Mouse (Mus musculus): ENCODE results near the gene Gjb4.

Gene Gjb4

DNA sequence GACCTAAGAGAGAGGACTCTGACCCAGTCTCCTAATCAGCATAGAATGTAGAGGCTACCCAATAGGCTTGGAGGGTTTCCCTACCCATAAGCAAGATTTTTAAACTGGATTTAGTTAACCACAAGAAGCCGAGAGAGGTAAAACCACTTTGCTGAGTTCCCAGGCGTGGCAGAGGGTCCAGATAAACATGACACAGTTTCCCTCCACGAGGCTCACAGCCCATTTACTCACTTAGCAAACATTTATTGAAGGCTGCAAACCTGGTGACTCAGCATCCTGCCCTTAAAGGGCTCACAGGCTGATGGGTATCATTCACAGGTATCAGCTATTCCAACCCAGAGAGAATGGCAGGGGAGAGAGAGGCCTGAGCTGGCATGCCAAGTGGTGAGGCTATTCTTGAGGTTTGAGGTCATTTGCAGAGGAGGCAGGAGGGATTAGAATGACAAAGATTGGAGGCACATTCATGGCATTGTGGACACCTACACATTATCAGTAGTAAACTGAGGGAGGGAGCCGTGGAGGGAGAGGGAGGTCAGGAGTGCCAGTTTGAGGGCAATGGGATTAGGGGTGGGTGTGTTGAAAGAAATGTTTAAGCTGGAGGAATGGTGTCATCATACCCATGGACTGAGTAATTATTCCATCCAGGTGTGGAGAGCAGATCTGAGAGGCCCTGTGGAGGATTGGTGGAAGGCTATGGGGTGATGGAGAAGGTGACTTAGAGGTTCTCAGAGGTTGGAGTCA is 4.2 kb downstream of the Gjb4 start:
- no peak for DNase-seq

DNA sequence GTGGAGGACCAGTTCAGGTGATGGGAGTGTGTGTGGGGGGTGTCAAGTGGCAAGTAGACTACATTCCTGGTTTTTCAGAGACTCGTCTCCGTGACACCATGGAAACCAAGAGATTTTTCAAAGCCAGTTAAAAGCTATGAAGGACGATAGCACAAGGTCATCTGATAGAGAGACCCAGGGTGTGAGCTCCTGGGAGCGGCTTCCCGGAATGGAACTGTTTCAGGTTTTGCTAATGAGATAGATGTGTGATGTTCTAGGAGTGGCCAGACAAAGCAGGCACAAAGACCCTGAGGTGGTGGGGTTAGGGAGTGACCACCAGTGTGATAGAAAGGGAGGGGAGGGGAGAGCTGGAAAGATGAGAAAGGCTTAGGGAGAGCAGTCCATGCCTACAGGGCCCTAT is 8.9 kb downstream of the Gjb4 start:
- DNase-seq = no peak

DNA sequence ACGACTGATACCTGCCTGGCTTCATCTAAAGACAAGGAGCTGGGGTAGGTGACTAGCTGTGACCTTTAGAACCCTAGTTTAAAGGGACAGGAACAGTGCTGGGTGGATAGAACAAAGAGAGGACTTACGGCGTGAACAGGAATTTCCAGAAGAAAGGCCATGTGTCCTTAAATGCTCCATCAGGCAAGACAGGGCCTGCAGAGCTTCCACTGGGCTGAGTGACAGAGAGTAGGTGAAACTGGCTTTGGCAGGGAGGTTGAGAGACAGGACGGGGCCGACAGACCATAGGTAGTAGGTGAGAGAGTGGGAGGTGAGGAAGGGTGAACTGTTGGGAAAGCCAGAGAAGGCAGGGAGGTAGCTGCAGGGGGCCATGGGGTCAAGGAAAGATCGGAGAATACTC is 12.5 kb downstream of the Gjb4 start:
- DNase-seq = no peak

DNA sequence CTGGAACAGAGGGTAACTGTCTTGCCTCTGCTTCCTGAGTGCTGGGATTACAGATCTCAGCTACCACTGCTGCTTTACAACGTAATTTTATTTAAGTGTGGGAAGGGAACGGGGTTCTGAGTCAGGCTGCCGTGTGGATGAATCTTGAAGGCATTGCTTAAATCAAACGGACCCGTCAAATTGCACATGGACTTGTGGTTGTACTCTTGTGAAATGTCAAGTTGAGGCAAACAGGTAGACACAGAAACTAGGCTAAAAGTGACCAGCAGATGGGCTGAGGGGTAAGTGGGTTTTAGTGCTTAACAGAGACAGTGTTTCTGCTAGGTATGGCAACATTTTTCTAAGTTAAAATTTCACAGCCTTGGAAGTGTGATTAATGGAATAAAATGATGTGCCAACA is 16.2 kb downstream of the Gjb4 start:
- DNase-seq = no peak

DNA sequence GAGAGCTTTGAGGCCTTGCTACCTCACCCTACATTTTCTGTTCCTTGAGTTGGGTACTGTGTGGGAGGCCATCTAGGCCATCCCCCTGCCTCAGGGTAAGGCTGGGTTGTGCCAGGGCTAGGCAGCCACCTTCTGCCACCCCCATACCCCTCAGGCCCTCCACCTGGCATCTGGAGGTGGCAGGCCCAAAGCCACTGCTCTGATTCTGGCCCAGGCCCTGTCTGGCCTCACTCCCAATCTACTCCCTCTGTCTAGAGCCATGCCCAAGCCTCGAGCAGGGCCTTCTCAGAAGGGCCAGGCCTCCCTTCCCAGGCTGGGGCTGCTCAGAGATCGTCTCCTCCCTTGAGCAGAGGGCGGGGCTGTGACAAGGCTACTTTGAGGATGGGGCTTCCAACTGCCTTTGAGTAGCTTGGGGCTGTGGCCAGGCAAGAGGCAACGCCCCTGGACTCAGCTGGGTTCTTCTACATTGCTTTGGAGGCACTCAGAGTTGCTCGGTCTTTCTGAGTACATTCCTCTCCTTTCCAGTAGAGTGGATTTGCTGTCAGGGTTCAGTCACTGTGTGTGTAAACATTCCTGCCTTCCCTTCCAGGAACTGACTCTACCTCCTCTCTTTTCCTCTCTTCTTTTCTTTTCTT is 18.9 kb downstream of the Gjb4 start:
- no peak for DNase-seq

DNA sequence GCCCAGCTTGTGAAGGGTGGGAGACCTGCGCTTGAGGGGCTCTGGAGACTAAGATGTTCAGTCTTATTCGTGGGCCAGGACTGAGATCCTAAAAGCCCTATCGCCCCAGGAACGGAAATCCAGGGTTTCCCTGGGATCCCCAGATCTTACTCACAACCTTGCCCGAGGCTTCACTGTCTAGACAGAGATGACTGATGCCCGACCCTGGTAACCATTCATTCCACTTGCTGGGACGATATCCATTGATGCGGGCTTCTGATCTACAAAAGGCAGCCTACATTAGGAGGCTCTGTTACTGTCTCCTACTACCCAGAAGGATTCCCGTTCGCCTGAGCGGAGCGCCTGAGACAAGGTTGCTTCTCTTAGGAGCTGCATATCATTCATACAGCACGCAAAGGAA is 22.7 kb downstream of the Gjb4 start:
- DNase-seq = no peak

DNA sequence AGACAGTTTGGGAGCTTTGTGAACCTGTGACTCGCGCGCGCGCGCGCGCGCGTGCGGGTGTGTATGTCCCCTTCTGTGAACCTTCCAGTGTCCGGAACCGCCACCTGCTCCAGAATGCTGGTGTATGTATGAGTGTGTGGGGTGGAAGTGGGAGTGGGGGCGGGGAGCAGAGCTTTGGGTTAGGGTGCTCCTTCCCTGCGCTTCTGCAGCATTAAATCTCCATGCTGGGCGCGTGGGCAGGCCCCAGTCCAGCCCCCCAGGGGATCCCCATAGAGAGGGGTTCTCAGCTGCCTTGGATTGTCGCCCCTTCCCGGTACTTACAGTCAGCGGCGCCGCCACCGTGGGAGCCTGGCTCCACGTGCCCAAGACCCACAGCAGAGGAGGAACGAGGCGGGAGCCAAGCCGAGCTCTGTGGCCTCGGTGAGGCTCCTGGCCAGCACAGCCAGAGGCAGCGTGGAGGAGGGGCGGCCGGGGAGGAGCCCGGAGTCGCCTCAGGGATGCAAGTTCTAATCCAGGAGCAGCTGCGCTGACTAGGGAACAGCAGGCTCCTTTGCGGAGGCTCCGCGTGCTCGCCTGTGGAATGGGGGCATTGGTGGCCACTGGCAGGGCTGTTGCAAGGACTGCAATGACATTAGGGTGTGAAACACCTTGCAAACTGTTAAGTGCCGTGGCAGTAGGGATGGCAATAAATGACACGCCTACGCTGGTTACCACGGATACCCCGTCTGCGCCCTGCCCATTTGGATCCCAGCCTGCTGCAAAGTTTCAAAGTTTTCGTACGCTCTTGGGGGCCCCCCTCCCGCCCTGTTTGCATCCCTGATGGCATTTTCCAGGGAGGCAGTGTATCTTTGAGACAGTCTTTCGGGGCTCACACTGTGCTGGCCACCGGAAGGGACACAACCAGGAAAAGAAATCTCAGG is 23.4 kb downstream of the Gjb4 start, which contains the start of gene Gjb3:
TSS of gene Gjb3 (minus strand) at position 664 of the 920 bp plus-strand sequence.
- no peak for DNase-seq

DNA sequence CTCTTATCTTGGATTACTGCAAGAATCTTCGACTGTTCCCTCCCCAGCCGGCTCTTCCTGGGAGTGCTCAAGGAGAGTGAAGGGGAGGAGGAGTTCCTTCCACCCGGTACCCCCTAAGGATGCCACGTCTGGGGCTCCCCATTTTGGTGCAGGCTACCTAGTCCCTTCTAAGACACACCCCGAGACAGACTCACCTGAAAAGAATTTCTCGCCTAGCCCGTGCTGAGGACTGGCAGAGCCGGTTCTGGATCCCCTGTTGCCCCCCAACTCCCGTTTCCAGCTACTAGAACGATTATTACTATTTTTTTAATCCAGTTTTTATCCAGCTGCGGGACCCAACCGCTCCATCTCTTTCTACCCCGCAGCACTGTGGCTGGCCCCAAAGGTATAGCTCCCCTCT is 24.1 kb downstream of the Gjb4 start:
- no peak for DNase-seq

DNA sequence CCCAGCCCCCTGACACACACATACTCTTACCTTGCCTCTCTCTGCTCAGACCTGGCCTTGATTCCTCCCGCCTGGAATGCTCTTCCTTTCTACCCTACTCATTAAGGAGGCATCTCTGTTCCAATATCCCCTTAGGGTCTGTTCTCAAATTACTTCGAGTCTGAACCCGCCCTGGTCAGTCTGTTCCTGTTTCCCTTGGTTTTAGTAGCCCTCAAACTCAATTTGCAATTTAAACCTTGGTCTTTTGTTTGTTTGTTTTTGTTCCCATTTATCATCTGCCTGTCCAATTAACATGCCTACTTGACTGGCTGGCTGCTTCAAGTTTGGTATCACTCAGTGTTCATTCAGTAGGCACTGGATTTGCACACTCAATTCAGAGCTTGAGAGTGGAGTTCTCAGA is 24.8 kb downstream of the Gjb4 start:
- DNase-seq = no peak

DNA sequence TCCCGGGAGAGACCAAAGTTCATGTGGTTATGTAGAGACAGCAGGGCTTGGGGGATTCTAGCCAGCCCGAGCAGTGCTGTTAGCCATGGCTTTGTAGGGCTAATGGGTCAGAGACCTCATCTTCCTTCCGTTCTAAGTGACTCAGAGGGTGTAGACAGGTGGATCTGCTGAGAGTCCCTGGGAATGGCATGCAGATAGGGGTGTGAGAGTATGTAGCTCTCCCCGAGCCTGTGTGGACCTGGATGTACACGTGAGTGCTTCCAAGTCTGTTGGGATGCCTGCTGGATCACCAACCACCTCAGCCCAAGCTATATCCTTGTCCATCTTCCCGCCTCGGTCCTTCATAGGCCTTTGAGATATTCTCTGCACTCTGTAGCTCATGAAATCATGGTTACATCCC is 25.5 kb downstream of the Gjb4 start:
- no peak for DNase-seq

DNA sequence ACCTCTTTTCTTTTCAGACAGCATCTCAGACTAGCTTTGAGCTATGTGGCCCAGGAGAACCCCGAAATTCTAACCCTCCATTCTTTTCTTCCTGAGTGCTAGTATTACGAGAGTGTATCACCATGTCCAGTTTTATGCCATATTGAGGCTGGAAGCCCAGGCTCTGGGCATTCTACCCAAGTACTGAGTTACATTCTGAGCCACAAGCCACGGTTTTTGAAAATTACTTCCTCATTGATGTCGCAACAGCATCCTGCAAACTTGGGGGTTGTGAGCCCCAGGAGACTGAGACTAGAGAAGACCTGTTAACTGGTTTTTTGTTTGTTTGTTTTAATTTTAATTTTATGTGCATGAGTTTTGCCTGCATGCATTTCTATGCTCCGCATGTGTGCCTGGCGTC is 26.1 kb downstream of the Gjb4 start:
- DNase-seq = no peak

DNA sequence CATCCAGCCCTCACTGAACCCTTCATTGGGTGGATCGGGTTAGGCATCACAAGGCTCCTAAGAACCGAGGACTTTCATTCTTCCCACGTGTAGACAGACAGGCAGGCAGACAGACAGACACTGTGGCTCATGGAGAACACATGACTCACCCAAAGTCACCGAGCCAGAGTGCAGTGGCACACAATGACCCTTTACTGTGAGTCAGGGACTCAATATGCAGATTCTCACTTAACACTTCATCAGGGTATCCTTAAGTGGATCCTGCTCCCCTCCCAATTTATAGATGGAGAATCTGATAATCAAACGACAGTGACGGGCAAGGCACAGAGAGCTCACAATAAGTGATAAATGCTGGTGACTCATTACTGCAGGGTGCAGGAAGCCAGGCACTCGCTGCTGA is 26.6 kb downstream of the Gjb4 start:
- DNase-seq = no peak

DNA sequence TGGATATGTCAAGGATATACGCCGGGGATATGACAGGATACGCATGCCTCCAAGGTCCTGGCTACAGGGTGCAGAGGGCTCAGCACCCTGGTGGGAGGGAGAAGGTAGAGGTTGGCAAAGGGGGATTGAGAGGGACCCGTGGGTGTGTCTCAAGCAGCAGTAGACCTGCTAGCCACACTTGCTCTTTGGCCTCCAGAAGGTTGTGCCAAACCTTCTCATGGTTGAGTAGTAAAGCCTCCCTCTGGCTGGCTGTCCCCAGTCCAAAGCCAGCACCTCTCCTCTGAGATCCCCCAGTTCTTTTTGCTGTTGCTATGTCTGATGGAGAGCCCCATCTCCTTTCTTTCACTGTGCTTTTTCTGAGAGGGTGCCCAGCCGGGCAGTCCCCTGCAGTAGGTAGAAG is 28.6 kb downstream of the Gjb4 start:
- DNase-seq = no peak

DNA sequence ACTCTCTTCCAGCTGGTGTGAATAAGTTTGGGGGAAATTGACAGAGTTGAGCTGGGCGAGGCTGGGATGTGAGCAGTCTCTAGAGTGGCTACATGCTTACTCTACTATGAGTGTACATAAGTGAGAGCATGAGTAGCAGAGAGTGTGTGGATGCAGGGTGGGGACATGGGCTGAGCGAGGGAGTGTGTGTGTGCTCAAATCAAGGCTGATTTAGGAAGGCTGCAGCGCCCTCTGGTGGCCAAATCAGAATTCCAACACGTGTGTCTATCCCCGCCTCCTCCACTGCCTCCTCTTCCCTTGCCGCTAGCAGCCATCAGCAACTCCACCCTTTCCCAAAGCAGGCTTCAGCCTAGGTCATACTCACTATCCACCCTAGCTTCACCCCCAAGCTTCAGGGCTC is 29.1 kb downstream of the Gjb4 start:
- peak; percentile 49 for DNase-seq

DNA sequence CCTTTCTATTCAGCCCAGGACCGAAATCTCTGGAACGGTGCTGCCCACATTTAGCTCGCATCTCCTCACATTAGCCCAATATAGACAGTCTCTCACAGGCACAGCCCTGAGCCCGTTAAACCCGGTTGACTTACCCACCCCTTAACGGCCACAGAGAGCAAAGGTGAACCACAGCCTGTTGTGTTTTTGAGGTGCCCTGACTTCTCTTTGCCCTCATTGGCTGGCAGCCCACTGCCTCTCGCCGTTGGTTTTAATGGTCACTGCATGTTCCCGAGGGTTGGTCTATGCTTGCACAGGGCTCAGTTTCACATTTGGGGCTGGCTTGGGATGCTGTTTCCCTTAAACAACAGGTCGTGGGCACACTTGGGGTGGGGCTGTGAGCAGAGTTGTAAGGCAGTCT is 29.6 kb downstream of the Gjb4 start:
- DNase-seq = no peak

DNA sequence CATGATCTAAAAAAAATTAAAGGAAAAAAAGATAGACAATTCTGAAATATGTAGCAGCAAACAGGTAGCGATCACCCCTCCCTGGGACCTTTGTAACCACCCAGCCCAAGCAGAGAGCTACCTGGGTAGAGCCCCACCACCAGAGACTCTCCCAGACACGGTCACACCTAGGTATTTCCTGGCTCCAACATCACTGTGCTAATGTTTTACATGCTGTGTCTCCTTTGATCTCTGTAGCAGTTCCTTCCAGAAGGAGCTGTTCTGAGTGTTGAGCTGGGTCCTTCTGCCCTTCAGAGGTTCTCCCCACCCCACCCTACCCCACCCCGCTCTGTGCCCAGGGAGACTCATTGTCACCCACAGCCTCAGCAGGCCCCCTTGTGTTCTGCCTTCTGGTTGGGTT is 30.2 kb downstream of the Gjb4 start:
- no peak for DNase-seq

DNA sequence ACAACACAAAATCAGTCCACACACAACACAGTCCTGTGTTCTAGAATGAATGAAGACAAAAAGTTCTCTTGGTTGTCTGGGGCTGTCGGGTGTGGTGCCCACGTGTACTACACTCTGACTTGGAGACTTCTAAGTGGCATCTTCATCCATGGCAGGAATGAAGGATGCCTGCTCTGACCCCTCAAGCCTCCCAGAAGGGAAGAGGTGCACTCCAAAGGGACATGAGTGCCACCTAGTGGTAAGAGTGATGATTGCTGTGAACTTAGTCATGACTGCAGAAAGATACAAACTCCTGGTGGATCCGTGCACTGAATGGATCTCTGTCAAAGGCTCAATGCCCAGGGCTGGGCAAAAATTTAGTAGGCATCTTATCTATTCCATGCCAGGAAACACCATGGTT is 34.3 kb downstream of the Gjb4 start:
- peak; percentile 46 for DNase-seq

DNA sequence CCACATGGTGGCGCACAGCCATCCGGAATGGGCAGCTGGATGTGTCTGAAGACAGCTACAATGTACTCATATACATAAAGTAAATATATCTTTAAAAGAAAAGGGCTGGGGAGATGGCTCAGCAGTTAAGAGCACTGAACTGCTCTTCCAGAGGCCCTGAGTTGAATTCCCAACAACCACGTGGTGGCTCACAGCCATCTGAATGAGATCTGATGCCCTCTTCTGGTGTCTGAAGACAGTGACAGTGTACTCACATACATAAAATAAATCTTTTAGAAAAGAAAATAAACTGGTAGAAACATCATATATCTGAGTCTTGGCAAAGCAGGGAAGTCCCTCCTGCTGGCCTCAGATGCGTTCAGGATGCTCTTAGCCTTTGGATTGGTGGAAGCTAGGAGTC is 36.7 kb downstream of the Gjb4 start:
- DNase-seq = no peak

DNA sequence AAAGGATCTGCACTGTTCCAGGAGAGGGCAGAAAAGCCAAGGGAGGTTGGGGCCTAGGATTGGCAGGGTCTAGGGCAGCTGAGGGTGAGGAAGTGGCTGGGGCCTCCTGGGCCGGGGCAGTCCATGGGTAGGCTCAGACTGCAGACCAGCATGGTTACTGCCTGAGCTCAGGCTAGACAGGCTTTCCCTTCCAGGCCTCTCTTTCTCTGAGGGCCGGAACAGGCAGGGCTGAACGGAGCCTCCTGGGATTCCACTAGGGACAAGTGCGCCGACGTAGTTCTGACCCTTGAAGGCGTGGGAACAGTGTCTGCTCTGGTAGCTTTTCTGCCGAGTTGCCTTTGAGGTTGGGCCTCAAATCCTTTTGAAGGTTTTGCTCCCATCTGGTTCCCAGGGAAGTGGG is 38.1 kb downstream of the Gjb4 start:
- no peak for DNase-seq

DNA sequence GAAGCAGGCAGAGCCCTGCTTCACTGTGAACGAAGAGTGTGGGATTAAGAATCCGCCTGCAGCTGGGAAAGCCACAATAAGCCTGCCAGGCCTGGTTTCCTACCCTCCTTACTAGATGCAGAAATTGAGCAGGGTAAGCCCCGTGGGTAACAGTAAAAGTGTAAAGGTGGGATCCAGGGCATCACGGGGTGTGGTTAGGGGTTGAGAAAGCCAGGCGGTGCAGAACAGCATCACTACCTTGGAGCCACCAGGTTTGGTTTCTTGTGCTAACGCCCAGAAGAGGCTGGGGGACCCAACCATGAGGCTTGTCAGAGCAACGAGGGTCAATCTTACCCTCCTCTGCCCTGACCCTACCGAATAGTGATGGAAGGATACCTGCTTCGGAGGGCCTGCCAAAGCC is 39.3 kb downstream of the Gjb4 start:
- DNase-seq = no peak

DNA sequence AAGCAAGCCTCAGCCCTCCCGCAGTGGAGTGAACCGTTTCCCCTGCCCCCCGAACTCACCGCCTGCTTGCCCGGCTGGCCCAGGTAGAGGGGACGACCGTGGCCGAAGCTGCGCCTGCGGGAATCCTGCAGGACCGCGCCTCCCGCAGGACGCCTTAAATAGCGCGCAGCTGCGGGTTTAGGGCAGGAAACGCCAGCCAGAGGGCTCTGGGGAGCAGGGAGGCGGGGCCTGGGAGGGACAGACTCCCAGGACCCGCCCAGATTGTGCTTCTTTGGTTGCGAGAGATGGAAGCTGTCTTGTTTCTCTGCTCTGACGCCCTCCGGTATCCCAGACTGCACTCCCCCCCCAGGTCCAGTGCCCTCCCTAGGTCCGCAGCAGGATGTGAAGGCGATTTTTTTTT is 40.0 kb downstream of the Gjb4 start, which contains the start of gene Gja4:
TSS of gene Gja4 (minus strand) at position 179 of the 400 bp plus-strand sequence.
- DNase-seq = peak; percentile 46

DNA sequence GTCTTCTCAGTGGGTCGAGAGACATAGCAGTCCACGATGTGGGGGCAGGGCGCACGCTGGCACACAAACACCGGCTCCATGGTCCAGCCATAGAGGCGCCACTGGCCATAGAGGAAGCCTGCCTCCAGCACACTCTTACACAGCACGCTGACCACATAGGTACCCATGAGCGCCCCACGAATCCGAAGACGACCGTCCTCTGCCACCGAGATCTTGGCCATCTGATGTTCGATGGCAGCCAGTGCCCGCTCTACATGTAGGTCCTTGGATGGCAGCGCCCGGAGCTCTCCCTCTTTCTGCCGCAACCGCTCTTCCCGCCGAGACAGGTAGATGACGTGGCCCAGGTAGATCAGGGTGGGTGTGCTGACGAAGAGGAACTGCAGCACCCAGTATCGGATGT is 41.5 kb downstream of the Gjb4 start:
- DNase-seq = no peak

DNA sequence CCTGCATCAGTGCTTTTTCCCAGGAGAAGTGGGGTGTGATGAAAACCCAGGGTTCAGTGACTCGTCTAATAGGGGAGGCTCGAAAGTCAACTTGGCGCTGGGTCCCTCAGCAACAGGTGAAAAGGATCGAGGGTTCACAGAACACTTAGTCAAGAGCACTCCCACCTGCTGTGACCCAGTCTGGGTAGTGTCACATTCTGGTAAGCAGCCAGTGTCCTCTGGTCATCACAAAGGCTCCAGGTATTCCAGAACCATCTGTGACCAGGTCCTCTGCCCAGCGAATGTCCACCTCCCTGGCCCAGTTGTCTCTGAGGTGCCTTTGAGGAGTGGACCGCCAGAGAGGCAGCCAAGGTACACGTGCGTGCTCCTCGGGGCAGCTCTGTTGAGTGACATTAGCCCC is 42.3 kb downstream of the Gjb4 start:
- no peak for DNase-seq

DNA sequence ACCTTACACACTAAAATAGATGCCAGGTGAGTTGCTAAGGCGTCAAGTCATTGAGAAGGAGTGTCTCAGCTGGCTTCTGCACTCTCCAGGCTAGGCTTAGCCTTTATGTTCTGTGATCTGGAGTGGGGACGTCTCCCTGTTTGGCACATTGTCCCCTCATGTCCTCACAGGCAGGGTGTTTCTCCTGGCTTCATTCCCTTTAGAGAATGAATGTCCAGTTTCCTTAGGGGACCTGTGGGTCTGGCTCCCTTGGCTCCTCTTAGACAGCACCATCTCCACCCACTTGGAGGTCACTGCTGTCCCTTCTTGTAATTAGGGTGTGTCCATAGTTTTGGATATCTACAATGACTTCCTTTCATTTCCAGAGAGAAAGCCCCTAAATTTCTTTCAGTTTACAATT is 47.0 kb downstream of the Gjb4 start:
- no peak for DNase-seq
